Mouse (Mus musculus): Measurements from ENCODE around the gene Tmem178b. TPM values are rescaled to one million over a fixed set of nuclear protein-coding genes. Genes with fewer than 3 reads are reported as not detected.

The Tmem178b gene
- polyA plus RNA-seq, 1 experiment from 2014 or later: 0.14 TPM

GRCm38 (mm10) chr6:40229985-40230384, 356.9 kb downstream of the Tmem178b start:
- no peaks in the 10 kb centered on the region for H3K9me3 ChIP-seq (ENCODE audit: control insufficient read depth, low read length)
- ATAC-seq (ENCODE audit: low read depth): no peak
- H3K4me2 ChIP-seq (ENCODE audit: low read depth, low read length): no peak overlapping the region
- H3K4me3 ChIP-seq (ENCODE audit: low read length): no peak overlapping the region
- no peak overlapping the region for H3K9ac ChIP-seq (ENCODE audit: low read length)
- no peaks in the 10 kb centered on the region for H3K36me3 ChIP-seq (ENCODE audit: control insufficient read depth, insufficient read depth, low read length)
- 80% methylated on average over 9 of the region's 9 CpGs for WGBS
- H3K4me1 ChIP-seq (replicated peaks; ENCODE audit: control insufficient read depth, insufficient read depth, low read length): no peaks in the 10 kb centered on the region
- H3K27ac ChIP-seq (ENCODE audit: low read length): no peak overlapping the region
- no peaks in the 10 kb centered on the region for H3K27me3 ChIP-seq (ENCODE audit: control insufficient read depth, insufficient read depth, low read depth, low read length)

DNA sequence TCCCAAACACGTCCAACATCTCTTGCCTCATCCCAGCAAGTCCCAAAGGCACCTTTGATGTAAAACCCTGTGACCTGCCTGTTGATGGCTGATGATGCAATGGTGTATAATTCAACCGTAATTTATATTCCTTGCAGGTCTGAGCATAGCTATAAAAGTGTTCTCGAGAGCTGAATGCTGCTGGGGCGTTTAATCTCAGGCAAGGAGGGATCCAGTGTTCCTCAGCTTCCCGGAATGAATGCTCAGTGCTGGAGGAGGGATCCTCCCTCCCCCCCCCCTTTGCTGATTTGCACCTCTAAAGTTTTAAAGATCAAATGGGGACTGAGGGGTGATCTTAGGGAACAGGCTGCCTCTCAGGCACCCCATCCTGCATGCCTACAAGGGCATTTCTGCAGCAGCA, 361.0 kb downstream of the Tmem178b start:
- Histone ChIP-seq H3K4me3 (ENCODE audit: low read length) (no peak overlapping the region), H3K4me1 (replicated peaks; ENCODE audit: control insufficient read depth, insufficient read depth, low read length) (no peaks in the 10 kb centered on the region), H3K36me3 (ENCODE audit: control insufficient read depth, insufficient read depth, low read length) (no peaks in the 10 kb centered on the region), H3K27ac (ENCODE audit: low read length) (no peak overlapping the region), H3K9ac (ENCODE audit: low read length) (no peak overlapping the region), H3K27me3 (ENCODE audit: control insufficient read depth, insufficient read depth, low read depth, low read length) (no peaks in the 10 kb centered on the region), H3K4me2 (ENCODE audit: low read depth, low read length) (no peak overlapping the region), H3K9me3 (ENCODE audit: control insufficient read depth, low read length) (no peaks in the 10 kb centered on the region)
- ATAC-seq (ENCODE audit: low read depth): no peak
- WGBS: 54% methylated on average over 5 of the region's 5 CpGs

GRCm38 (mm10) chr6:40235793-40236470, 362.9 kb downstream of the Tmem178b start:
- ATAC-seq (ENCODE audit: low read depth): no peak
- H3K27ac ChIP-seq (ENCODE audit: low read length): no peak overlapping the region
- no peaks in the 10 kb centered on the region for H3K9me3 ChIP-seq (ENCODE audit: control insufficient read depth, low read length)
- no peaks in the 10 kb centered on the region for H3K4me1 ChIP-seq (replicated peaks; ENCODE audit: control insufficient read depth, insufficient read depth, low read length)
- H3K4me2 ChIP-seq (ENCODE audit: low read depth, low read length): no peak overlapping the region
- WGBS: 32% methylated on average over 10 of the region's 10 CpGs
- no peak overlapping the region for H3K4me3 ChIP-seq (ENCODE audit: low read length)
- H3K36me3 ChIP-seq (ENCODE audit: control insufficient read depth, insufficient read depth, low read length): no peaks in the 10 kb centered on the region
- H3K9ac ChIP-seq (ENCODE audit: low read length): no peak overlapping the region
- H3K27me3 ChIP-seq (ENCODE audit: control insufficient read depth, insufficient read depth, low read depth, low read length): no peaks in the 10 kb centered on the region

DNA sequence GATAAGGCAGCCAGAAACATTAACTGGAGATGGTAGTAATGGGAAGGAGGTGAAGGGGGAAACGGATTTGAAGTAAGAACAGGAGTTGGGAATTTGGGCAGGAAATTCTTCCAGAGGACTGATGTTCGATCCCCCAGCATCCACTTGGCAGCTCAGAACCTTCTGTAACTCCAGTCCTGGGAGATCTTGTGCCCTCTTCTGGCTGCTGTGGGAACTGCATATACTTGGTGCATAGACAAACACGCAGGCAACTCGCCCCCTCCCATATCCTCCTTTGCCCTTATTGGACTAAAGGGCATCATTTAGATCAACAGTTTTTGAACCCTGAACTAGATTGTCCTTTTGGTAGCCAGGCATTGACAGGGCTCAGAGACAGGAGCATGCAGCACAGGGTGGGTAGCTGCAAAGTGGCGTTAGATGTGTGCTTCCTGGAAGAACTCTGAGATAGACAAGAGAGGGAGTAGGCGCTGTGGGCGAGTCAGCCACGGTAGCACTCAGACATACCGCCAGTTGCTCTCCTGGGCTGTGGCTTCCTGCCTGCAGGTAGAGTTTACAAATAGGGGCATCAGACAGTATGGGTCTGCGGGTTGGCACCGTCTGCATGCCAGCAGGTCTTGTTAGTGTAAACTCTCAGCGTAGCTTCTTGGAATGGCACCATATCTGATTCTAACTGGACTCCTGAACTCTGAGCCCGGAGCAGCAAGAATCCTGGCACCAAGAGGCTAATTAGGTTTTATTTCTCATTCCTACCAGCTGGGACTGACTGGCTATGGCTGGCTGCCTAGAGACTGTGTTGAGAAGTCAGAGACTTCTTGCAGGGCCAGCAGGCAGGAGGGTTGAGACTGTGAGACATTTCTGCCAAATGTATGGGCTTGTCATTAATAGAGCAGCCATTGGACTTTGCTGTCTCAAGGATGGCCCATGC, 364.0 kb downstream of the Tmem178b start:
- H3K4me2 ChIP-seq (ENCODE audit: low read depth, low read length): no peak overlapping the region
- H3K27ac ChIP-seq (ENCODE audit: low read length): no peak overlapping the region
- WGBS: 57% methylated on average over 13 of the region's 13 CpGs
- H3K4me3 ChIP-seq (ENCODE audit: low read length): no peak overlapping the region
- H3K4me1 ChIP-seq (replicated peaks; ENCODE audit: control insufficient read depth, insufficient read depth, low read length): no peaks in the 10 kb centered on the region
- ATAC-seq (ENCODE audit: low read depth): no peak
- H3K9ac ChIP-seq (ENCODE audit: low read length): no peak overlapping the region
- no peaks in the 10 kb centered on the region for H3K9me3 ChIP-seq (ENCODE audit: control insufficient read depth, low read length)
- no peaks in the 10 kb centered on the region for H3K27me3 ChIP-seq (ENCODE audit: control insufficient read depth, insufficient read depth, low read depth, low read length)
- H3K36me3 ChIP-seq (ENCODE audit: control insufficient read depth, insufficient read depth, low read length): no peaks in the 10 kb centered on the region

DNA sequence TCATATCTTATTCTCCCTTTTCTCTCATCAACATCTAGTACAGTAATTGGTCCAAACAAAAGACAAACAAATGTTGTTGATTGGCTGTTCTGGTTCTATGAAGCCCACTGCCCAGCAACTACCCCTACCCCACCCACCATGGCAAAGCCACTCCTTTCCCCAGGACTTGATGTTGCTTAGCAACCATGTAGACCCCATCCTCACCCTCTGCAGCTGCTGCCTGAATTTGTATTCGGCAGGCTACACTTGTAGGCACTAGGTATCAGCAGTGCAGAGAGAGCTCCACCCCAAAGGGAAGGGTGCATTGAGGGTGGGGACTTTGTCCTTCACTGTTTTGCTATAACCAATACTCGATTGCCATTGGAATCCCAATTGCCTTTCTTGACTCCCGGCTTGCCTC, 365.8 kb downstream of the Tmem178b start:
- no peak for ATAC-seq (ENCODE audit: low read depth)
- H3K9me3 ChIP-seq (ENCODE audit: control insufficient read depth, low read length): no peaks in the 10 kb centered on the region
- H3K27ac ChIP-seq (ENCODE audit: low read length): no peak overlapping the region
- H3K4me1 ChIP-seq (replicated peaks; ENCODE audit: control insufficient read depth, insufficient read depth, low read length): no peaks in the 10 kb centered on the region
- H3K27me3 ChIP-seq (ENCODE audit: control insufficient read depth, insufficient read depth, low read depth, low read length): no peaks in the 10 kb centered on the region
- WGBS: 58% methylated on average over 3 of the region's 3 CpGs
- H3K9ac ChIP-seq (ENCODE audit: low read length): no peak overlapping the region
- H3K36me3 ChIP-seq (ENCODE audit: control insufficient read depth, insufficient read depth, low read length): no peaks in the 10 kb centered on the region
- no peak overlapping the region for H3K4me3 ChIP-seq (ENCODE audit: low read length)
- H3K4me2 ChIP-seq (ENCODE audit: low read depth, low read length): no peak overlapping the region

- Histone ChIP-seq H3K4me3 (ENCODE audit: low read length) (no peak overlapping the region), H3K4me1 (replicated peaks; ENCODE audit: control insufficient read depth, insufficient read depth, low read length) (no peaks in the 10 kb centered on the region), H3K27ac (ENCODE audit: low read length) (no peak overlapping the region), H3K4me2 (ENCODE audit: low read depth, low read length) (no peak overlapping the region), H3K27me3 (ENCODE audit: control insufficient read depth, insufficient read depth, low read depth, low read length) (no peaks in the 10 kb centered on the region), H3K36me3 (ENCODE audit: control insufficient read depth, insufficient read depth, low read length) (no peaks in the 10 kb centered on the region), H3K9me3 (ENCODE audit: control insufficient read depth, low read length) (no peaks in the 10 kb centered on the region), H3K9ac (ENCODE audit: low read length) (no peak overlapping the region)
- no peak for ATAC-seq (ENCODE audit: low read depth)
- WGBS: 63% methylated on average over 2 of the region's 2 CpGs
These were observed 367.6 kb downstream of the Tmem178b start for GRCm38 (mm10) chr6:40240671-40241070.

GRCm38 (mm10) chr6:40247398-40247946, 374.4 kb downstream of the Tmem178b start:
- no peak overlapping the region for H3K9ac ChIP-seq (ENCODE audit: low read length)
- no peak for ATAC-seq (ENCODE audit: low read depth)
- H3K4me2 ChIP-seq (ENCODE audit: low read depth, low read length): no peak overlapping the region
- no peaks in the 10 kb centered on the region for H3K9me3 ChIP-seq (ENCODE audit: control insufficient read depth, low read length)
- H3K4me1 ChIP-seq (replicated peaks; ENCODE audit: control insufficient read depth, insufficient read depth, low read length): no peaks in the 10 kb centered on the region
- H3K27me3 ChIP-seq (ENCODE audit: control insufficient read depth, insufficient read depth, low read depth, low read length): no peaks in the 10 kb centered on the region
- H3K4me3 ChIP-seq (ENCODE audit: low read length): no peak overlapping the region
- H3K27ac ChIP-seq (ENCODE audit: low read length): no peak overlapping the region
- H3K36me3 ChIP-seq (ENCODE audit: control insufficient read depth, insufficient read depth, low read length): no peaks in the 10 kb centered on the region
- WGBS: 88% methylated on average over 17 of the region's 17 CpGs

DNA sequence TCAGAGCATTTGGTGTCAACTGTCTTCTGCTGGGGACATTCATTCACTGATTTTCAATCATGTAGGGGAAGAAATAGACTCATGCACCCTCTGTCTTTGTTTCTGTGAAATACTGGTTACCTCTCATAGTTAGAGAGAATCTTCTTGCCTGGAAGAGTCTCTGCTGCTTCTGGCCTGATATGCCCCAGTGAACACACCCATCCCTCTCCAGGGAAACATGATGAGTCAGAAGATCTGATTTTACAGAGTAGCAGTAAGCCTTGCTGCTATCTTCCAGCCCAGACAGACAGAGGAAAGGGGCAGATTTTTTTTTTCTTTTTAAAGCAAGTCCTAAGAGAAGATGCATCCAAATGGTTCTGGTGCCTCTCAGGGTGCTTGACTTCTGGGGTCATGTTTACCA, 376.9 kb downstream of the Tmem178b start:
- Histone ChIP-seq H3K27me3 (ENCODE audit: control insufficient read depth, insufficient read depth, low read depth, low read length) (no peaks in the 10 kb centered on the region), H3K4me1 (replicated peaks; ENCODE audit: control insufficient read depth, insufficient read depth, low read length) (no peaks in the 10 kb centered on the region), H3K4me2 (ENCODE audit: low read depth, low read length) (no peak overlapping the region), H3K9ac (ENCODE audit: low read length) (no peak overlapping the region), H3K27ac (ENCODE audit: low read length) (no peak overlapping the region), H3K9me3 (ENCODE audit: control insufficient read depth, low read length) (no peaks in the 10 kb centered on the region), H3K36me3 (ENCODE audit: control insufficient read depth, insufficient read depth, low read length) (no peaks in the 10 kb centered on the region), H3K4me3 (ENCODE audit: low read length) (no peak overlapping the region)
- no peak for ATAC-seq (ENCODE audit: low read depth)

DNA sequence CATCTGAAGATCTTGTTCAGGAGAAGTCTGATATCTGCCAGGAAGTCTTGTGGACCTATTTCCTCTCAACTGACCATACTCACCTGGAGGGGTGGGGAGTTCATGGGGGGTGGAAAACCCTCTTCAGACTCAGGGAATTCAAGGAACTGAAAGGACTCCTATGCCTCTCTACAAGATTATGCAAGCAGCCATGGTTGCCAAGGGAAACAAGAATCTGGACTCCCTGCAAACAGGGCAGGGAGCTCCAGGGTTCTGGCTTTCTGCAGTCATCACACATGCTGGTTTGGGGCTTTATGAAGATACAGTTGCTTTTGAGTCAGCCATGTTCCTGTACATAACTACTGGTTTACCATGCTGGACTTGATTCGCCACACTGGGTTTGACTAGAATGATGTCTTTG, 390.6 kb downstream of the Tmem178b start:
- H3K9ac ChIP-seq (ENCODE audit: low read length): no peak overlapping the region
- H3K4me1 ChIP-seq (replicated peaks; ENCODE audit: control insufficient read depth, insufficient read depth, low read length): no peaks in the 10 kb centered on the region
- H3K27ac ChIP-seq (ENCODE audit: low read length): no peak overlapping the region
- no peak overlapping the region for H3K4me3 ChIP-seq (ENCODE audit: low read length)
- no peaks in the 10 kb centered on the region for H3K36me3 ChIP-seq (ENCODE audit: control insufficient read depth, insufficient read depth, low read length)
- no peak overlapping the region for H3K4me2 ChIP-seq (ENCODE audit: low read depth, low read length)
- no peaks in the 10 kb centered on the region for H3K27me3 ChIP-seq (ENCODE audit: control insufficient read depth, insufficient read depth, low read depth, low read length)
- 89% methylated on average over 1 of the region's 1 CpGs for WGBS
- H3K9me3 ChIP-seq (ENCODE audit: control insufficient read depth, low read length): no peaks in the 10 kb centered on the region
- no peak for ATAC-seq (ENCODE audit: low read depth)
